Mouse (Mus musculus) intestine, postnatal 0 days (tissue): ENCODE data around the gene Olfr263. TPM values are rescaled to one million over a fixed set of nuclear protein-coding genes. Genes with fewer than 3 reads are reported as not detected.

ENCODE experiments used
- ATAC-seq: fragments of 200-750 bp; cut with Nextera tagmentation; 2 replicates; pipeline ENCODE4 v1.8.0; 2017; ENCODE audit warnings: mild to moderate bottlenecking, moderate TSS enrichment, moderate library complexity
- H3K27ac ChIP-seq: fragments of 300-500 bp; sonication (generic); 2 replicates; pipeline ENCODE4 v1.5.1; 2014; ENCODE audit warnings: mild to moderate bottlenecking, low read depth, low read length, moderate library complexity
- H3K27me3 ChIP-seq: fragments of 300-500 bp; sonication (generic); replicated peaks from 2 replicates; pipeline ENCODE4 v1.6.1; 2014; ENCODE audit warnings: low read length, mixed read lengths; ENCODE audit not compliant: control insufficient read depth, insufficient read depth
- H3K36me3 ChIP-seq: fragments of 300-500 bp; sonication (generic); 2 replicates; pipeline ENCODE4 v1.6.1; 2014; ENCODE audit warnings: mild to moderate bottlenecking, moderate library complexity; ENCODE audit not compliant: control insufficient read depth, insufficient read depth
- H3K4me1 ChIP-seq: fragments of 300-500 bp; sonication (generic); replicated peaks from 2 replicates; pipeline ENCODE4 v1.6.1; 2014; ENCODE audit warnings: antibody characterized with exemption, low read length, mixed read lengths; ENCODE audit not compliant: control insufficient read depth, insufficient read depth
- H3K4me2 ChIP-seq: fragments of 300-500 bp; sonication (generic); replicated peaks from 2 replicates; pipeline ENCODE4 v1.6.1; 2014; ENCODE audit warnings: low read depth, mild to moderate bottlenecking, moderate library complexity
- H3K4me3 ChIP-seq: fragments of 300-500 bp; sonication (generic); 2 replicates; pipeline ENCODE4 v1.5.1; 2014; ENCODE audit warnings: low read depth, low read length
- H3K9ac ChIP-seq: fragments of 300-500 bp; sonication (generic); 2 replicates; pipeline ENCODE4 v1.6.1; 2014; ENCODE audit warnings: mild to moderate bottlenecking, low read depth, low read length
- H3K9me3 ChIP-seq: fragments of 300-500 bp; sonication (generic); 2 replicates; pipeline ENCODE4 v1.6.1; 2016; ENCODE audit warnings: mixed run types; ENCODE audit not compliant: control insufficient read depth
- CTCF ChIP-seq: sonication (generic); IDR thresholded peaks from 2 replicates; pipeline ENCODE4 v1.5.1; 2016; ENCODE audit warnings: low read depth, mild to moderate bottlenecking, control low read depth, antibody characterized with exemption, moderate library complexity
- WGBS: fragments of 180-500 bp; shearing (Covaris S2); extraction: QIAGEN DNeasy Blood & Tissue Kit; methylation state at CpG from one replicate; pipeline ENCODE4 v1.1.7; 2014; 5-methylcytosine and 5-hydroxymethylcytosine counted together
- polyA plus RNA-seq: library from polyadenylated mRNA; unstranded; fragments of >200 nt; fragmentation: Nextera tagmentation; extraction: Ambion mirVana; gene quantifications from 2 replicates; pipeline ENCODE4 v1.2.1, GENCODE M21; 2015

Gene Olfr263
- polyA plus RNA-seq, 1 experiment from 2014 or later: not detected

DNA sequence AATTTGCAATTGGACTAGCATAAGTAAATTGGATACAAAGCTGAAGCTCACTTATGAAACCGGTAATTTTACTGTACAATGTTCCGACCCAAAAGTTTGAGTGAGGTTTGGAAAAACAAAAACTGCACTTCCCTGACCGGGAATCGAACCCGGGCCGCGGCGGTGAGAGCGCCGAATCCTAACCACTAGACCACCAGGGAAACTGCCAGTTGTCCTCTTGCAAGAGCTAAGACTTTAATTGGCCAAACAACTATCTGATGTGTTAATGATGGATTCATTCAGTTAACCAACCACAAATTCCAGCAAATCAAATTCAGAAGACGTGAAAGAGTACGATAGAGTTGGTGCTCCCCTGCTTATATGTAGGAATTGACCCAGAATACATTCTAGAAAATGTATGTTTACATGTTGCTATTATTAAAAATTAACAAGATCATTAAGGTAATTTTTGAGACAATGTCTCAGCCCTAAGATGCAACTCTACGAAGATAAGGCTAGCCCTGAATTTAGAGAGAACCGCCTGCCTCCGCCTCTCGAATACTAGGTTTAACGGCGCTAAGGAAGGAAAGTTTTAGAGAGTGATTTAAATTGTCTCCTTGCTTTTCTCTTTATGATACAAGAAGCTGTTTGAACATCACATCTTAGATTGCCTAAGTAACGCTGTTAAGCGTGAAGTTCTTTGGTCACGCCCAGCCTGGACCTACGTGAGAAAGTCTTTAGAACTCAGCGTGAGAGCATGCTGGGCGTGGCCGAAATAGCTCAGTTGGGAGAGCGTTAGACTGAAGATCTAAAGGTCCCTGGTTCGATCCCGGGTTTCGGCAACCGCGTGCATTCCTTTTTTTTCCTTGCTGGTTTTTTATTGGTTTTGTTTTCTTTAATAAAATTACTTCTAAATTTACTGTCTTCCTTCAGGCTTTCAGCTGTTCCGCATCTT, 31.5 kb downstream of the Olfr263 start:
- Histone ChIP-seq H3K4me3 (peak overlapping the region; percentile 70), H3K4me1 (no peaks in the 10 kb centered on the region), H3K27me3 (no peaks in the 10 kb centered on the region), H3K4me2 (peak overlapping the region; percentile 91), H3K36me3 (no peaks in the 10 kb centered on the region), H3K27ac (no peak overlapping the region), H3K9me3 (no peaks in the 10 kb centered on the region), H3K9ac (no peak overlapping the region)
- peak; percentile 87 for ATAC-seq
- TF ChIP-seq CTCF: no peak
- under 1% methylated on average over 32 of the region's 32 CpGs for WGBS

DNA sequence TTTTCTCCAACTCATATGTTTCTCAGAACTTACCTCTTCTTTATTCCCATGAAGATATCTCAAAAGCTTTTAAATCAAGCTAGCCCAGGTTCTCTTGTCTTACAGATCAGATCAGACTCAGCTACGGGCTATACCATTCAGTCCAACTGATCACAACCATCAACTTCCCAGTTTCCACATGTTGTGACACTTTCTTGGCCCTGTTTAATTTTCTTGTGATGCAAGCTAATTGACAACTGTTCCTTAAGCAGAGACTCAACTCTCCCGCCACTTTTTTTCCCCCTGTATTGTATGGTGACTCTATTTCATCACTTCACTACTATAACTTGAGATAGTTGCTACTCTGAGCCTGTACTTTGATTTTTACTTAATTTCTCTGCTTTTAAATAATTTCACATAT, 32.2 kb downstream of the Olfr263 start:
- 38% methylated on average over 2 of the region's 2 CpGs for WGBS
- no peaks in the 10 kb centered on the region for H3K9me3 ChIP-seq

DNA sequence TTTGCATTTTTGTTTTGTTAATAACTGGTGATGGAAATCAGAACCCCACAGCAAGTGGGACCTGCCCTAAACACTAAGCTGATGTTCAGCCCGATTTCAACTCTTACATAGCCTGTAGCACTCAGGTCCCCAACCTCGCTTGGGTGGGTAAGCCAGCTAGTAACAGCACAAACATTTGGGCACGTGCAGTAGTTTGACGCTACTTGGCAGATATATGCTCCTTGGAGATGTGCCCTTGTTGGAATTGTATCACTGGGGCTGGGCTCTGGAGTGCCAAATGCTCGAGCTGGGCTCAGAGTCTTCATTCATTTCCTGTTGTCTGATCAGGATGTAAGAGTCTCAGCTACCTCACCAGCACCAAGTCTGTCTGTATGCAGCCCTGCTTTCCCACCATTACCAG, 33.2 kb downstream of the Olfr263 start:
- Histone ChIP-seq H3K9me3 (no peaks in the 10 kb centered on the region), H3K36me3 (no peaks in the 10 kb centered on the region), H3K9ac (no peak overlapping the region), H3K27me3 (no peaks in the 10 kb centered on the region), H3K27ac (no peak overlapping the region), H3K4me3 (no peak overlapping the region), H3K4me1 (no peaks in the 10 kb centered on the region), H3K4me2 (no peak overlapping the region)
- ATAC-seq: no peak
- 62% methylated on average over 5 of the region's 5 CpGs for WGBS
- no peak for TF ChIP-seq CTCF

More for the DNA sequence above, 32.2 kb downstream of the Olfr263 start:
- peak overlapping the region; percentile 91; the same call in 1 of the 2 replicates for H3K4me2 ChIP-seq
- no peak overlapping the region; the same call in 1 of the 2 replicates for H3K4me3 ChIP-seq
- H3K27me3 ChIP-seq: no peaks in the 10 kb centered on the region
- H3K9ac ChIP-seq: no peak overlapping the region
- H3K4me1 ChIP-seq: no peaks in the 10 kb centered on the region
- H3K36me3 ChIP-seq: no peaks in the 10 kb centered on the region
- no peak for ATAC-seq
- H3K27ac ChIP-seq: no peak overlapping the region
- no peak for TF ChIP-seq CTCF

DNA sequence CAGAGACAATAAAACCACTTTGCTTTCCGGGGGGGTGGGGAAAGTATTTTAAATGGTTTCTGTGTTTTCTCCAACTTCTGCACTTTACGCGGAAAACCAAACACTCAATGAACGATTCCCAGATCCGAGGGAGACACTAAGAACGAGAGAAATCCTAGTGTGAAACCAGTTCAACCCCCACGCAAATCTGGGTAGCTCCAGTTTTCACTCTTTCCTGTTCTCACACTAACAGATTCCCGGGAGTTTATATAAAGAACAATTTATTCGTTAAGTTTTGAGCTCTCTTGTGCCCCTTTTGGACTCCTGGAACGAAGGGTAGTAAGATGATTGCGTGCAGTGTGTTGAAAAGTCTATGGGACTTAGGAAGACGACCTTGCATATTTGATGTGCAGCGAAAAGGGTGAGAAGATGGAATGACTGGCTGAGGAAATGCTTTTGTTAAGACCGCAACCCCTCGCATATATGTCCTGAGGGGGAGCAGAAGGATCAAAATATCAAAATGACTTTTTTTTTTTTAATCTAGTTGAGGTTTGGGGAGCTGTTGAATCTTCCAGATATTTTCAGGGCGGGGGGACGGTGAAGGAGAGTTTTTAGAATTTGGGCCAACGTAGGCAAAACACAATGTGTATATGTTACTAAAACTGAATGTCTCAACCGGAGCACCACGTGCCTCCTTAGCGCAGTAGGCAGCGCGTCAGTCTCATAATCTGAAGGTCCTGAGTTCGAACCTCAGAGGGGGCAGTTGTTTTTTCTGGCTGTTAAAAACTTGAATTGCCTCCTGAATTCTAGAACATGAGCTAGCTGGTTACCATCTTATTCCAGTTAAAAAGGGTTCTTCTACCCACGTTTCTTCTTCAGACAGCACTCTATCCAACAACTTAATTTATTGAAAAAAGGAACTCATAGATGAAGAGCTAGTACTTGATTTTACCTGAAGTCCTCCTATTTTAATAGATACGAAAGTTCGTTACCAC, 37.8 kb downstream of the Olfr263 start:
- no peaks in the 10 kb centered on the region for H3K36me3 ChIP-seq
- H3K9ac ChIP-seq: peak overlapping the region; percentile 4; the same call in 1 of the 2 replicates
- TF ChIP-seq CTCF: no peak
- ATAC-seq: peak; percentile 50
- H3K27me3 ChIP-seq: no peaks in the 10 kb centered on the region
- peak overlapping the region; percentile 85 for H3K4me2 ChIP-seq
- 1% methylated on average over 27 of the region's 27 CpGs for WGBS
- no peaks in the 10 kb centered on the region for H3K9me3 ChIP-seq
- peak overlapping the region; percentile 63 for H3K4me3 ChIP-seq
- no peaks in the 10 kb centered on the region for H3K4me1 ChIP-seq
- no peak overlapping the region for H3K27ac ChIP-seq

DNA sequence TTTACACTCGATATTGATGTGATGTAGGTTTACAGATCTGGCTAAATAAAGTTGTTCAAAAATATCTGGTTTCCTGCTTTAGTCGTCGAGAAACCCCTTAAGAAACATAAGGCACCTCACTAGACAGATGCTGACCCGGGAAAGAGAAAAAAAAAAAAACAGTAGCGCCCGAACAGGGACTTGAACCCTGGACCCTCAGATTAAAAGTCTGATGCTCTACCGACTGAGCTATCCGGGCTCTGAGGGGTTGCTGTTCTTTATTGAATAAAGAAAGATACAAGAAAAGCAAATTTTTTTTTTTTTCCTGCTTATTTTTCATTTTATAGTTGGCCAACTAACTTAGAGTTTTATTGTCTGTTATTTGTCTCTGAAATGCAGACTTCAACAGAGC, 38.5 kb downstream of the Olfr263 start:
- no peaks in the 10 kb centered on the region for H3K36me3 ChIP-seq
- peak overlapping the region; percentile 46; the same call in 1 of the 2 replicates for H3K9ac ChIP-seq
- peak overlapping the region; percentile 85 for H3K4me2 ChIP-seq
- H3K9me3 ChIP-seq: no peaks in the 10 kb centered on the region
- H3K27ac ChIP-seq: no peak overlapping the region
- no peaks in the 10 kb centered on the region; the same call in 1 of the 2 replicates for H3K4me1 ChIP-seq
- peak; percentile 40; the same call in 1 of the 2 replicates for ATAC-seq
- TF ChIP-seq CTCF: no peak
- no peaks in the 10 kb centered on the region for H3K27me3 ChIP-seq
- under 1% methylated on average over 8 of the region's 8 CpGs for WGBS
- H3K4me3 ChIP-seq: peak overlapping the region; percentile 63
